Mouse (Mus musculus) thymus, adult 2 months (tissue): Measurements from ENCODE around the gene Zfp341.

Experiments used
- CTCF ChIP-seq: fragments of 200-500 bp; IDR thresholded peaks from 2 replicates; pipeline ENCODE4 v1.5.1; 2012; ENCODE audit warnings: mild to moderate bottlenecking, control low read depth, low read length, moderate library complexity, borderline replicate concordance; ENCODE audit not compliant: control insufficient read depth, poor library complexity, insufficient read depth; ENCODE audit errors: extremely low read depth
- POLR2A ChIP-seq: fragments of 200-500 bp; IDR thresholded peaks from 2 replicates; pipeline ENCODE4 v1.6.1; 2012; ENCODE audit warnings: mild to moderate bottlenecking, low read length, control low read depth, moderate library complexity; ENCODE audit not compliant: control insufficient read depth, poor library complexity, insufficient read depth; ENCODE audit errors: extremely low read depth

DNA sequence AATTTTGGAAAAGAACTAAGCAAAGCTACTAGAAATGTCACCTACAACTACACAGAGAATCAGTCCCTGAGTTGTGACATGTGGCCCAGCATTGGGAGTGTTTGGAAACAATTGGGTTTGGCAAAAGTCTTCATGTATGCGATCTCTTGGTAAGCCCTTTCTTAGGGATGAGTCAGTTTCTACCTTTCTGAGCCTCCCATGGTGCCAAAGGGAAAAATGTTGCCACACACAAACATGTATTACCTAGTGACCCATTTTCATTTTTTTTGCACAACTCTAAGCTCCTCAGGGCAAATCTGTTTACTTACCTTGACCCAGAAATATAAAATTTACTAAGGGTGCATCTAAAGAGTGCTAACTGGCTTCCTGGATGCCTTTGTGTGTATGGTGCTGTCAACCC lies 6.1 kb upstream of the Zfp341 start:
- TF ChIP-seq CTCF = no peak
- no peak for TF ChIP-seq POLR2A
